Mouse (Mus musculus) cortical plate, adult 2 months (tissue): ENCODE measurements around the gene Gm17657. TPM values are rescaled to one million over a fixed set of nuclear protein-coding genes. Genes with fewer than 3 reads are reported as not detected.

Experiments used
- H3K27ac ChIP-seq: fragments of 200-500 bp; 2 replicates; pipeline ENCODE4 v1.5.1; 2012; ENCODE audit warnings: low read length, control low read depth, inconsistent platforms; ENCODE audit not compliant: insufficient read depth
- H3K4me1 ChIP-seq: fragments of 200-500 bp; 2 replicates; pipeline ENCODE4 v1.6.1; 2011; ENCODE audit warnings: low read length; ENCODE audit not compliant: control insufficient read depth, insufficient read depth
- H3K4me3 ChIP-seq: fragments of 200-500 bp; 2 replicates; pipeline ENCODE4 v1.5.1; 2011; ENCODE audit warnings: mild to moderate bottlenecking, low read length, control low read depth; ENCODE audit not compliant: insufficient read depth
- CTCF ChIP-seq: fragments of 200-500 bp; IDR thresholded peaks from 2 replicates; pipeline ENCODE4 v1.5.1; 2011; ENCODE audit warnings: mild to moderate bottlenecking, control low read depth, low read length; ENCODE audit not compliant: insufficient read depth; ENCODE audit errors: extremely low read depth
- POLR2A ChIP-seq: fragments of 200-500 bp; IDR thresholded peaks from 2 replicates; pipeline ENCODE4 v1.6.1; 2011; ENCODE audit warnings: mild to moderate bottlenecking, low read length, control low read depth; ENCODE audit not compliant: insufficient read depth; ENCODE audit errors: extremely low read depth
- polyA plus RNA-seq: library from polyadenylated mRNA; depleted of rRNA; stranded (reverse); fragments of >200 nt; gene quantifications from 2 replicates; pipeline ENCODE4 v1.2.3, GENCODE M21; 2012

The Gm17657 gene
- polyA plus RNA-seq, 1 experiment = not detected

DNA sequence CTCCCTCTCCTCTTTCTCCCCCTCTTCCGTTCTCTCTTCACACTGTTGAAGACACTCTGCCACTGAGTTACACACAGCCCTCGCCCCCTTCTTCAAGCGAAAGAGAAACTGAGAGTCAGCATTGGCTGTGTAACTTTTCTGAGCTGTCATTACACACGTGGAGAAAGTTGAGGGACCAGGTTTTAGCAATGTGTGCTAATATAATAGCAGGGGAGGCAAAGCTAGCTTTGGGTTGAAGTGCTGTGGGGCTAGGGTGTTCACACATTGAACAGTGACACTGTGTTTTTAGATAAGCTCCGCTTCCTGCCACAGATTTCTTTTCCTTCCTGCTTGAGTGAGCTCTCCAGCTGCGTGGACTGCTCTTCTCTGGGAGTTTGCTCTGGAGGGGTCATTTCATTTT is 1.6 kb upstream of the Gm17657 start:
- TF ChIP-seq POLR2A = no peak
- TF ChIP-seq CTCF = no peak
- Histone ChIP-seq H3K4me1 (peaks cover 2% of the 10 kb centered on the region; the same call in 1 of the 2 replicates), H3K27ac (no peak overlapping the region), H3K4me3 (no peak overlapping the region)

DNA sequence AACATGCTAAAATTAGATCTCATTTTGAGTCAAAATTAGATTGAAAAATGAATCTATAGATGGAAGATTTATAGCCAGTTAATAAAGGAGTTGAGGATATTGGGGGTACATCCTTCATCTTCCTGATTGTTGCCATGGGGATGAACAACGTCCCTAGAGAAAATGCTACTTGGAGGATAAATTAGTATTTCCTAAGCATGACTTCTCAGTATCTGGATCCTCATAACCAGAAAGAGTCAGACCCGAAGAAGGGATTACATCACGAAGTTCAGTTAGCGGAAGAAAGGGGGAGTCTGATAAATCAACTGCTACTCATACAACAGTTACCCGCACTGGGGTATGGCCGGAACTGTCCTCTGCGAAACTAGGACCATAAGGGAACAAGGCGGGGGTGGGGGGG is 444 bp downstream of the Gm17657 start:
- Histone ChIP-seq H3K27ac (no peak overlapping the region), H3K4me3 (no peak overlapping the region), H3K4me1 (peaks cover 2% of the 10 kb centered on the region; the same call in 1 of the 2 replicates)
- TF ChIP-seq POLR2A (no peak), CTCF (no peak)

DNA sequence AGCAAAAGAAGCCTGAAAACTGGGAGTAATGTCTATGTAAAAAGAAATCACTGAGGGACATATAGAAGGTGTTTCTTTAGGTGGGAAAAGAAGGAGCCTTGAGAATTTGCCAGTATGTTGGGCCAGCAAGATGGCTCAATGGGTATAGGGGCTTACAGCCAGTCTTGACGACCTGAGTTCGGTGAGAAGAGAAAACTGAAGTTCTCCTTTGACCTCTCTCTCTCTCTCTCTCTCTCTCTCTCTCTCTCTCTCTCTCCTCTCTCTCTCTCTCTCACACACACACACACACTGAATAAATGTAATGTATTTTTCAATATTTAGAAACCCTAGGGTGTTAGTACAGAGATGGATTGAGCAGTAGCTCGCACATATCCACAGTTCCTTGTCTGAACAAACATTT is 944 bp downstream of the Gm17657 start:
- TF ChIP-seq CTCF = no peak
- TF ChIP-seq POLR2A = no peak
- Histone ChIP-seq H3K4me3 (no peak overlapping the region), H3K4me1 (peaks cover 2% of the 10 kb centered on the region; the same call in 1 of the 2 replicates), H3K27ac (no peak overlapping the region)

DNA sequence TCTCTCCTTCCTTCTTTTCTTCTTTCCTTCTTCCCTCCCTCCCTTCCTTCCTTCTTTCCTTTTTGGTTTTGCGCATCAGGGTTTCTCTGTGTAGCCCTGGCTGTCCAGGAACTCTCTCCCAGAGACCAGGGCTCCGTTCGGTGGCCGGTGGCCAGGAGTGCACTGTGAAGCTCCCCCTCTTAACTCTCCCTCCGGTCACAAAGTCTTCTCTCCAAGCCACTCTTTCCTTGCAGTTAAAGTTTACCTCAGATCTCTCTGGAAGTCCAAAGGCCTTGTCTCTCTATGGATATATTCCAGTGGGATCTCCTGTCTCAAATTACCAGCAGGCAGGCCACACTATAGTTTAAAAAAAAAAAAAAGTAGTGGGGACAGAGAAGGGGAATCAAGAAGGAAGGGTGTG is 4.2 kb downstream of the Gm17657 start:
- no peak overlapping the region for H3K27ac ChIP-seq
- TF ChIP-seq POLR2A (no peak), CTCF (no peak)
- no peak overlapping the region for H3K4me3 ChIP-seq
- H3K4me1 ChIP-seq = no peaks in the 10 kb centered on the region; the same call in 1 of the 2 replicates

DNA sequence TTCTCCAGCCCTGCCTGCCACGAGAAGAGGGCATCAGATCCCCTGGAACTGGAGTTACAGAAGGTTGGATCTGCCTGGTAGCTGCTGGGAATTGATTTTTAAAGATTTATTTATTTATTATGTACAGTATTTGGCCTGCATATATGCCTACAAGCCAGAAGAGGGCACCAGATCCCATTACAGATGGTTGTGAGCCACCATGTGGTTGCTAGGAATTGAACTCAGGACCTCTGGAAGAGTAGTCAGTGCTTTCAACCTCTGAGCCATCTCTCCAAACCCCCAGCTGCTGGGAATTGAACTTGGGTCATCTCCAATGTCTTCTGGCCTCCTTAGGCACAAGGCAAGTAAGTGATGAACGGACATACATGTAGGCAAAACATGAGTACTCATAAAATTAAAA is 5.4 kb downstream of the Gm17657 start:
- Histone ChIP-seq H3K4me3 (no peak overlapping the region), H3K4me1 (no peaks in the 10 kb centered on the region), H3K27ac (no peak overlapping the region)
- TF ChIP-seq CTCF = no peak
- no peak for TF ChIP-seq POLR2A

DNA sequence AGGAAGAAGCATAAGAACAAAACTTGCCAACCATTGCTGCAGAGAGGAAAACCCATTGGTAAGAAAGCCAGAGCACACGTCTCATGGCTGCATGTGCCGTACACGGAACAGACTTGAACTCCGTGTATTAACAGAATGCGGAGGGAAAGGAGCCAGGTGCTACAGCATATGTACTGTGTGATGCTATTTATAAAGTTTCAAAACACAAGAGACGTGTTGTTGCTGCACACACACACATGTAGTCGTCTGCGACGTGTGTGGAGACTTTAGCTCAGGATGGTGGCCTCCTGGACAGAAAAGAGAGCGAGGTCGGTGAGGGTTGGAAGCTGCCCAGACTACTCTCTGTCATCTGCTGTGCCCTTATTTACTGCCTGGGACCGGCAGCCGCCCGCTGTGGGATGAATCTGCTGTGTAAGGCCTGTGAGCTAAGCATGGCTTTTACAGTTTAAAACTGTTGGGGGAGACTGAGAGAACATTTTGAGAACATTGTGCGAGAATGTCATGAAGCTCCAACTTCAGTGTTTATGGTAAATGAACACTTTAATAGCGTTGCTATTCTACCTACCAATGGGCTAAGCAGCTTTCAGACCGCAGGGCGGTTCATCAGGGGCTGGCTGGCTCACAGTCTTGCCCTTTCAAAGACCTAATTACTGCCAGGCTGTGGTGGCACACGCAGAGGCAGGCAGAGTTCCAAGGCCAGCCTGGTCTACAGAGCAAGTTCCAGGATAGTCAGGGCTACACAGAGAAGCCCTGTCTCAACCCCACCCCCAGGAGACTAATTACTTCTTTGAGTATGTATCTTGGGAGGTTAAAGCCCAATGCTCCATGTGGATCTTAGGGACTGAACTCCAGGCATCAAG is 6.4 kb downstream of the Gm17657 start:
- no peak overlapping the region for H3K4me3 ChIP-seq
- no peaks in the 10 kb centered on the region for H3K4me1 ChIP-seq
- no peak overlapping the region for H3K27ac ChIP-seq
- no peak for TF ChIP-seq CTCF
- TF ChIP-seq POLR2A = no peak

DNA sequence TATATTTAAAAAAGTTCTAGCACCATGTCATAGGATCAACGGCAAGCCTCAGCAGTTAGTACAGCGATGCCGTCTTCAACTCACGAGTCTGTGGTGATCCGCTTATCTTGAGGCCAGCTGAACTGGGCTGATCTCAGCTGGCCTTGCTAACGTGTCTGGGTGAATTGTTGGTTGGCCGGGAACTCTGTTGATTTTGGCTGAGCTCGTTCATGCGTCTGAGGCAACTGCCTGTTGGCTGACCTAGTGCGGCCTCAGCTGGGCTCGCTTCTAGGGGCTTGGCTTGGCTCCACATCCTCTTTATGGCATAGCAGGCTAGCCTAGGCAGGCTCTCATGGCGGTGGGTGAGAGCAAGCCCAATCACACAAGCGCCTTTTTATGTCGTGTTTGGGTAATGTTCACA is 8.0 kb downstream of the Gm17657 start:
- TF ChIP-seq POLR2A (no peak), CTCF (no peak)

DNA sequence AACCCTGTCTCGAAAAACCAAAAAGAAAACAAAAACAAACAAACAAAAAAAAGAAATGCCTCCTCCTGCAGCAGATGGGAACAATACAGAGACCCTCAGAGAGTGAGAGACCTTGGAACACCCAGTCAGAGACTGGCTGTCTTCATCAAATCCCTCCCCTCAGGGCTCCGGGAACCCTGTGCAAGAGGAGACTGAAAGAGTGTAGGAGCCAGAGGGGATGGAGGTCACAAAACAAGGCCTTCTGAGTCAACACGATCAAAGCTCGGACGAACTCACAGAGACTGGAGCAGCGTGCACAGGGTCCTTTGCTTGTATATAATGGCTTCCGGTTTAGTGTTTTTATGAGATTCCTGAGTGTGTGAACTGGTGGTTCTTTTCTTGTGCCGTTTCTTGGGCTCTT is 9.0 kb downstream of the Gm17657 start:
- H3K27ac ChIP-seq = no peak overlapping the region
- H3K4me1 ChIP-seq = no peaks in the 10 kb centered on the region
- no peak overlapping the region for H3K4me3 ChIP-seq
- no peak for TF ChIP-seq CTCF

More for the DNA sequence above, 8.0 kb downstream of the Gm17657 start:
- no peaks in the 10 kb centered on the region for H3K4me1 ChIP-seq
- H3K27ac ChIP-seq = no peak overlapping the region
- no peak overlapping the region for H3K4me3 ChIP-seq

DNA sequence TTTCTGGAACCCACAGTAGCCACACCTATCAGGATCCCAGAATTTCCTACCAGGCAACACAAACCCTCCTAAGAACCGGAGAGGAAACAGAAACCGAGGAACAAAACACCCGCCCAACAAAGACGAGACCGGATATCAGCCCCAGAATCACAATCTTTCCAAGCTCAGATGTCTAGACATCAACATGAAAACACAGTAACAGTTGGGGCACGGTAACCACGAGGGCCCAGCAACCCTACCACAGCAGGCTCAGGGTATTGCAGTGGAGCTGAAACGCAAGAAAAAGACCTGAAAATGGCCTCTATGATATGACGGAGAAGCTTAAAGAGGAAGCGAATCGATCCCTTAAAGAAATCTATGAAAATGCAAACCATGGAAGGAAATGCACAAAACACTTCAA is 15.6 kb downstream of the Gm17657 start:
- TF ChIP-seq POLR2A (no peak), CTCF (no peak)
- no peak overlapping the region for H3K4me3 ChIP-seq
- no peak overlapping the region for H3K27ac ChIP-seq
- H3K4me1 ChIP-seq = no peaks in the 10 kb centered on the region

DNA sequence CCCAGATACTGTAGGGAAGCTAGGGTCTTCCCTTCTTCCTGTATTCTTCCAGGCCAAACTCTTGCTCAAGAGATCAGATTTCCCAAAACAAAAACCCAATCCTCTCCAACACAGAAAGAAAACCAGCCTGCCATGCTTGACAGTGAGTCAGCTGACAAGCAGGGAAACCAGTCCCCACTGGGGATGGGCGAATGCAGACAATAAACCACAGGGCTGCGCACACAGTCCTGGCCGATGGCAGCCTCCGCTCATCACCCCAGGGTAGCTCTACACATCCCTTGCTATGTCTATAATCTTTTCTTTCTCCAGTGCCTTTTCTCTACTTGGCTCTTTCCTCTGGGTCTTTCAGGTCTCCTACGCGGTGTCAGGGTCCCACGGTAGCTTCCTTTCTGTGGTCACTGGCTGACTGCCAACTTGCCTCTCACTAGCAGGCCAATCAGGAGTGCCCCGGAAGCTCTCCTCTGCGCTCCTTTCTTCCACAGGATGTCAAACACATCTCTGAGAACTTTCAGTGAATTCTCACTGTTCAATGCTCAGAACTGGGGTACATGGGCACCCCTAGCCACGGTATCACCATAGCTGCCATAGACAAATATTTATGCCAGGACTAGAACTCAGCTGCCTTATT is 17.6 kb downstream of the Gm17657 start:
- Histone ChIP-seq H3K4me3 (no peak overlapping the region), H3K27ac (no peak overlapping the region), H3K4me1 (no peaks in the 10 kb centered on the region)
- TF ChIP-seq CTCF (no peak), POLR2A (no peak)
